Mouse (Mus musculus) monocyte, adult 59 days (primary cell): ENCODE results near the gene Emp3. TPM values are rescaled to one million over a fixed set of nuclear protein-coding genes. Genes with fewer than 3 reads are reported as not detected.

Experiments
- total RNA-seq, 2 experiments: library from RNA; stranded (reverse); gene quantifications; one replicate each; pipeline ENCODE4 v1.2.4; 2023

The Emp3 gene
- total RNA-seq = 100 to 1,000 TPM; 594 to 671 TPM

GRCm38 (mm10) chr7:45921242-45921621, at the start of gene Emp3:
Gene Emp3, minus strand, starts transcription at chr7:45921404.

GRCm38 (mm10) chr7:45923762-45924428, 2.7 kb upstream of the Emp3 start, which contains the start of gene Ccdc114:
Gene Ccdc114, plus strand, starts transcription at chr7:45924072.

GRCm38 (mm10) chr7:45896517-45897257, 24.5 kb downstream of the Emp3 start, which contains the start of the genes Syngr4 and Tmem143:
Gene Syngr4, minus strand, starts transcription at chr7:45896714.
Gene Tmem143, plus strand, starts transcription at chr7:45896941.

GRCm38 (mm10) chr7:45878278-45878677, 42.9 kb downstream of the Emp3 start, which contains the start of gene Grin2d:
Gene Grin2d, minus strand, starts transcription at chr7:45878378.

GRCm38 (mm10) chr7:45872624-45873023, 48.6 kb downstream of the Emp3 start, which contains the start of gene Kdelr1:
Gene Kdelr1, plus strand, starts transcription at chr7:45872772.

Other genes starting within 250 kb of the Emp3 start
- gene Ntn5, start 237.4 kb downstream of the Emp3 start, total RNA-seq = not detected
- not detected for gene Sec1, start 227.0 kb downstream of the Emp3 start, total RNA-seq
- gene Car11, start 221.6 kb downstream of the Emp3 start, total RNA-seq = not detected
- 10 to 100 TPM in 1 of 2 experiments, 1 to 10 TPM in 1; 8.5 to 11.4 TPM for gene Dbp, start 216.3 kb downstream of the Emp3 start, total RNA-seq
- 1,000 to 10,000 TPM; 1,433 to 1,476 TPM for gene Rpl18, start 205.9 kb downstream of the Emp3 start, total RNA-seq
- gene Sphk2, start 203.4 kb downstream of the Emp3 start, total RNA-seq = 10 to 100 TPM; 48.8 to 50.4 TPM
- under 1 TPM; 0.58 to 0.67 TPM for gene Fam83e, start 200.2 kb downstream of the Emp3 start, total RNA-seq
- gene Spaca4, start 195.6 kb downstream of the Emp3 start, total RNA-seq = not detected
- gene Lmtk3, start 137.7 kb downstream of the Emp3 start, total RNA-seq = not detected
- under 1 TPM in 1 of 2 experiments, not detected in 1; 0.46 TPM for gene Sult2b1, start 136.7 kb downstream of the Emp3 start, total RNA-seq
- gene Cyth2, start 106.8 kb downstream of the Emp3 start, total RNA-seq = 100 to 1,000 TPM; 104 to 114 TPM
- under 1 TPM; 0.58 to 0.88 TPM for gene Kcnj14, start 96.6 kb downstream of the Emp3 start, total RNA-seq
- gene Grwd1, start 90.5 kb downstream of the Emp3 start, total RNA-seq = 1 to 10 TPM; 9.1 to 9.8 TPM
- gene Kdelr1, start 48.6 kb downstream of the Emp3 start, total RNA-seq = 100 to 1,000 TPM in 1 of 2 experiments, 10 to 100 TPM in 1; 89.1 to 104 TPM
- gene Grin2d, start 43.0 kb downstream of the Emp3 start, total RNA-seq = under 1 TPM; 0.30 to 0.42 TPM
- gene Syngr4, start 24.7 kb downstream of the Emp3 start, total RNA-seq = not detected
- 1 to 10 TPM; 7.7 to 9.3 TPM for gene Tmem143, start 24.5 kb downstream of the Emp3 start, total RNA-seq
- 1 to 10 TPM; 3.0 to 3.4 TPM for gene Ccdc114, start 2.7 kb upstream of the Emp3 start, total RNA-seq
- gene Abcc6, start 108.9 kb upstream of the Emp3 start, total RNA-seq = not detected
- 10 to 100 TPM; 22.6 to 24.9 TPM for gene Nomo1, start 112.3 kb upstream of the Emp3 start, total RNA-seq
- gene Kcnj11, start 179.4 kb upstream of the Emp3 start, total RNA-seq = 1 to 10 TPM in 1 of 2 experiments, not detected in 1; 1.0 TPM